Mouse (Mus musculus) right cerebral cortex, adult 18-20 months (tissue): Measurements from ENCODE around the gene Shc3.

Source experiments
- DNase-seq: peaks from one replicate; pipeline ENCODE4 v3.0.0; 2022; ENCODE audit warnings: mixed read lengths

Shc3 gene

GRCm38 (mm10) chr13:51568911-51569684, at the start of gene Shc3:
Shc3 (minus strand) TSS chr13:51569419.
- peak; percentile 91 for DNase-seq

GRCm38 (mm10) chr13:51618602-51619001, 49.4 kb upstream of the Shc3 start:
- no peak for DNase-seq

GRCm38 (mm10) chr13:51617861-51618260, 48.6 kb upstream of the Shc3 start:
- DNase-seq = peak; percentile 55

- no peak for DNase-seq
These were observed 48.1 kb upstream of the Shc3 start for GRCm38 (mm10) chr13:51617306-51617705.

- DNase-seq = peak; percentile 89
These were observed 47.3 kb upstream of the Shc3 start for GRCm38 (mm10) chr13:51616417-51617044.

- DNase-seq = no peak
These were observed 46.6 kb upstream of the Shc3 start for GRCm38 (mm10) chr13:51615815-51616214.

GRCm38 (mm10) chr13:51611500-51611899, 42.3 kb upstream of the Shc3 start:
- DNase-seq = no peak

GRCm38 (mm10) chr13:51611060-51611459, 41.8 kb upstream of the Shc3 start:
- DNase-seq = no peak

- no peak for DNase-seq
These were observed 40.0 kb upstream of the Shc3 start for GRCm38 (mm10) chr13:51609231-51609630.

GRCm38 (mm10) chr13:51603894-51604244, 34.6 kb upstream of the Shc3 start:
- peak; percentile 72 for DNase-seq

- DNase-seq = peak; percentile 78
These were observed 34.1 kb upstream of the Shc3 start for GRCm38 (mm10) chr13:51603221-51603893.

- no peak for DNase-seq
These were observed 33.5 kb upstream of the Shc3 start for GRCm38 (mm10) chr13:51602764-51603163.

- no peak for DNase-seq
These were observed 30.9 kb upstream of the Shc3 start for GRCm38 (mm10) chr13:51600169-51600568.

- no peak for DNase-seq
These were observed 28.8 kb upstream of the Shc3 start for GRCm38 (mm10) chr13:51598063-51598462.

GRCm38 (mm10) chr13:51595404-51595803, 26.2 kb upstream of the Shc3 start:
- DNase-seq = peak; percentile 29

GRCm38 (mm10) chr13:51594656-51595311, 25.6 kb upstream of the Shc3 start:
- DNase-seq = peak; percentile 57

GRCm38 (mm10) chr13:51588005-51588404, 18.8 kb upstream of the Shc3 start:
- no peak for DNase-seq

- DNase-seq = no peak
These were observed 13.0 kb upstream of the Shc3 start for GRCm38 (mm10) chr13:51582204-51582603.

- peak; percentile 60 for DNase-seq
These were observed 11.2 kb upstream of the Shc3 start for GRCm38 (mm10) chr13:51580263-51581044.

GRCm38 (mm10) chr13:51573849-51574248, 4.6 kb upstream of the Shc3 start:
- DNase-seq = peak; percentile 84

GRCm38 (mm10) chr13:51570111-51570510, 892 bp upstream of the Shc3 start:
- no peak for DNase-seq

- DNase-seq = no peak
These were observed 458 bp upstream of the Shc3 start for GRCm38 (mm10) chr13:51569685-51570068.

GRCm38 (mm10) chr13:51568501-51568901, 718 bp downstream of the Shc3 start:
- DNase-seq = peak; percentile 42
